Mouse (Mus musculus) urinary bladder, postnatal 0 days (tissue): Measurements from ENCODE around the gene Gm49336. TPM values are rescaled to one million over a fixed set of nuclear protein-coding genes. Genes with fewer than 3 reads are reported as not detected.

Source experiments
- microRNA counts: library from miRNA; unstranded; fragments of <30 nt; microRNA quantifications from one replicate; lab custom pipeline; 2016
- microRNA-seq: library from miRNA; unstranded; fragments of <30 nt; microRNA quantifications from one replicate; pipeline ENCODE4, GENCODE M21; 2016
- polyA plus RNA-seq: library from polyadenylated mRNA; unstranded; fragments of >200 nt; fragmentation: Nextera tagmentation; extraction: Ambion mirVana; gene quantifications from 2 replicates; pipeline ENCODE4 v1.2.1, GENCODE M21; 2015

The Gm49336 gene
- polyA plus RNA-seq, result 18.4 and 23.0 TPM in 2 replicates

GRCm38 (mm10) chr14:60251281-60252003, at the start of gene Gm49336, which contains the start of gene Nupl1:
Gm49336 (minus strand) TSS chr14:60251507.
Nupl1 (minus strand) TSS chr14:60251431.

GRCm38 (mm10) chr14:60264990-60265876, 13.9 kb upstream of the Gm49336 start, which contains the start of gene Mtmr6:
Mtmr6 (plus strand) TSS chr14:60265228.

GRCm38 (mm10) chr14:60196884-60197283, 54.4 kb downstream of the Gm49336 start, which contains the start of gene Atp8a2:
Atp8a2 (minus strand) TSS chr14:60197179.

MicroRNA genes within 50 kb of the gene (microRNA counts, 519-probe panel; counts per million panel counts)
- microRNA mmu-miR-719 (lab: Ali Mortazavi, UCI), result not detected

Small RNA genes lying within 50 kb of the gene (microRNA-seq; reads per million reads assigned to microRNA genes)
- not detected for gene Mir719

Other genes starting within 250 kb of the Gm49336 start
- gene Atp8a2, start 54.3 kb downstream of the Gm49336 start, polyA plus RNA-seq, result 3.8 and 4.8 TPM in 2 replicates
- not detected in 2 replicates for gene Nupl1, start 76 bp downstream of the Gm49336 start, polyA plus RNA-seq
- 35.5 and 40.5 TPM in 2 replicates for gene Mtmr6, start 13.7 kb upstream of the Gm49336 start, polyA plus RNA-seq
- 0.16 and 0.33 TPM in 2 replicates for gene Amer2, start 121.8 kb upstream of the Gm49336 start, polyA plus RNA-seq